Mouse (Mus musculus) C2C12 (cell line): ENCODE data around the gene Irf8. TPM values are rescaled to one million over a fixed set of nuclear protein-coding genes. Genes with fewer than 3 reads are reported as not detected.

Experiments
- H3K27me3 ChIP-seq: one replicate; pipeline ENCODE4 v1.6.1; 2011; ENCODE audit not compliant: control insufficient read depth, insufficient read depth, insufficient read length
- H3K36me3 ChIP-seq: one replicate; pipeline ENCODE4 v1.6.1; 2011; ENCODE audit not compliant: control insufficient read depth, insufficient read depth
- H3K4me3 ChIP-seq: one replicate; pipeline ENCODE4 v1.5.1; 2011; ENCODE audit warnings: mild to moderate bottlenecking, control low read depth; ENCODE audit not compliant: poor library complexity, insufficient read depth, severe bottlenecking
- H3K79me2 ChIP-seq: one replicate; pipeline ENCODE4 v1.6.1; 2011; ENCODE audit not compliant: control insufficient read depth, insufficient read depth
- H3K79me3 ChIP-seq: one replicate; pipeline ENCODE4 v1.6.1; 2011; ENCODE audit warnings: low read depth, control low read depth
- H3ac ChIP-seq: one replicate; pipeline ENCODE3; 2011; ENCODE audit warnings: low read depth; ENCODE audit not compliant: control insufficient read depth, insufficient read length
- CEBPB ChIP-seq: IDR thresholded peaks from one replicate; pipeline ENCODE4 v1.6.1; 2011; ENCODE audit warnings: low read depth, mild to moderate bottlenecking, control low read depth, moderate library complexity
- CTCF ChIP-seq: IDR thresholded peaks from one replicate; pipeline ENCODE4 v1.5.1; 2011; ENCODE audit not compliant: control insufficient read depth, insufficient read depth, insufficient read length
- FOSL1 ChIP-seq: IDR thresholded peaks from one replicate; pipeline ENCODE4 v1.8.0; 2011; ENCODE audit warnings: mild to moderate bottlenecking, low read length; ENCODE audit not compliant: poor library complexity, insufficient read depth, severe bottlenecking
- MAX ChIP-seq: IDR thresholded peaks from one replicate; pipeline ENCODE4 v1.6.1; 2011; ENCODE audit warnings: mild to moderate bottlenecking, control low read depth
- MYOD1 ChIP-seq: IDR thresholded peaks from one replicate; pipeline ENCODE4 v1.6.1; 2011; ENCODE audit warnings: low read depth; ENCODE audit not compliant: control insufficient read depth, insufficient read length
- MYOG ChIP-seq: IDR thresholded peaks from one replicate; pipeline ENCODE4 v1.6.1; 2011; ENCODE audit not compliant: control insufficient read depth, insufficient read length; ENCODE audit errors: extremely low read depth
- USF1 ChIP-seq: IDR thresholded peaks from one replicate; pipeline ENCODE4 v1.6.1; 2011; ENCODE audit warnings: low read depth, mild to moderate bottlenecking, control low read depth, moderate library complexity
- polyA plus RNA-seq: library from polyadenylated mRNA; unstranded; fragments of >200 nt; fragmentation: generic; extraction: Trizol; gene quantifications from one replicate; pipeline ENCODE4 v1.2.1, GENCODE M21; 2012; ENCODE audit warnings: missing spikeins

Irf8 gene
- polyA plus RNA-seq, 1 experiment: not detected

DNA sequence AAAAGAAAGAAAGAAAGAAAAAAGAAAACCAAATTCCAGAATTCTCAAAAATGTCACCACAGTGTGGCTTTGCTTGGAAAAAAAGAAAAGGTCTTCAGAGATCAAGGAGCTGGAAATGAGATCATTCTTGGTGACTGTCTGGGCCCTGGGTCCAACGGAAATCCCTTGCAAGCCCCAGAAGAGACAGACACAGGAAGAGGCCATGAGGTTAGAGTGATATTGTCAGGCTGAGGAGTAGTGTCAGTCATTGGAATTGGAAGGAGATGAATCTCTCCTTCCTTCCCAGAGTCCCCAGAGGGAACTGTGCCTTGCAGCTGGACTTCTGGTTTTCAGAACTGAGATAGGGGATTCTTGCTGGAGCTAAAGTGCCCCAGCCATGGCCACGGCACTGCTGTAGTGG is 36.6 kb upstream of the Irf8 start:
- H3K79me3 ChIP-seq: no peaks in the 10 kb centered on the region
- TF ChIP-seq USF1 (no peak), CTCF (no peak), CEBPB (no peak), MAX (no peak), MYOD1 (no peak), FOSL1 (no peak), MYOG (no peak)
- H3K4me3 ChIP-seq: no peak overlapping the region
- no peaks in the 10 kb centered on the region for H3K36me3 ChIP-seq
- no peak overlapping the region for H3ac ChIP-seq
- no peaks in the 10 kb centered on the region for H3K79me2 ChIP-seq
- H3K27me3 ChIP-seq: peaks cover 55% of the 10 kb centered on the region

DNA sequence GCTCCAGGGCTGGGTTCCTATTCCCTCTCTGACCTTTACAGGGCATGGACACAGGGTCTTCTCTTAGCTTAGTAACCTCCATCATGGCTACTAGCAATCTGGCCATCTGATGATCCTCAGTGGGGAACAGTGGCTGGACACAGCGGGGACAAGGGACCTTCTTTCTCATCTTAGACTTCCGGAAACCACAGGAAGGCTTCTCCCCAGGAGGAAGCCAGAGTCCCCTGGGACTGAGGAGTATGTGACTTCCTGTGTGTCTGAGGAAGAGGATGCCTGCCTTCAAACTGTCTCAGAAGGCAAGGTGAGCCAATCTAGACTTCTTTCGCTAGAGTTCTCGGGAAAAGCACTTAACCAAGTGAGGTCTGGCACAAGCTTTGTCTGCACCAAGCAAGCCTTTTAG is 36.1 kb upstream of the Irf8 start:
- Histone ChIP-seq H3K36me3 (no peaks in the 10 kb centered on the region), H3K79me3 (no peaks in the 10 kb centered on the region), H3ac (no peak overlapping the region), H3K79me2 (no peaks in the 10 kb centered on the region), H3K27me3 (peaks cover 56% of the 10 kb centered on the region), H3K4me3 (no peak overlapping the region)
- TF ChIP-seq CTCF (no peak), MYOG (no peak), CEBPB (no peak), MAX (no peak), MYOD1 (no peak), FOSL1 (no peak), USF1 (no peak)

DNA sequence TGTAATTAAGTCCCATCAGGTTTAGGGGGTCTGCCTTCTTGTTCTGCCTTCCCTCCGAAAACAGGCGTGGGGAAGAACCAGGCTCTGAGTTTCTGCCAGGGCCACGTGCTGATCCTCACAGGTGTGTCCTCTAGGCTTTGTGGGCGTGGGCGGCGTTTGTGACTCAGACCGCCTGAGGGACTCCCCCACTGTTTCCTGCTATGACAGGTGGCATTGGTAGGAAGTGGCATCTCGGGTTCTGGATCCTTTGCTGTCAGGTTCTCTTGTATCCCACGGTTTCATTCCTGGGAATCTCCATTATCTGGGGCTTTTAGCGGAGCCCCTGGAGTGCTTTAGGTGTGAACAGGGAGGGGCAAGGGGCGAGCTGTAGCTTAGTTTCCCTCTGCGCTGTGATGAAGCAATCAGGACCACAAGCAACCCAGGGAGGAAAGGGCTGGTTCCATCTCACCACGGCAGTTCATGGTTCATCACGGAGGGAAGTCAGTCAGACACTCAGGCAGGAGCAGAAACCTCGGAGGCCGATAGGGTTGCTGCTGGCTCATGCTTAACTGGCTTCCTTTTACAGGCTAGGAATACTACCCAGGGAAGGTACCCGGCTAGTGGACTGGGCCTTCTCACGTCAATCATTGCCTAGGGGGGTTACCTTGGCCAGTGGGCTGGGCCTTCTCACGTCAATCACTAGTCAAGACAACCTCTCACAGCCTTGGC is 34.2 kb upstream of the Irf8 start:
- TF ChIP-seq CTCF (no peak), USF1 (no peak), MYOG (no peak), MAX (no peak), CEBPB (no peak), FOSL1 (no peak)
- Histone ChIP-seq H3ac (no peak overlapping the region), H3K79me3 (no peaks in the 10 kb centered on the region), H3K4me3 (no peak overlapping the region), H3K27me3 (peaks cover 60% of the 10 kb centered on the region), H3K36me3 (no peaks in the 10 kb centered on the region), H3K79me2 (no peaks in the 10 kb centered on the region)

DNA sequence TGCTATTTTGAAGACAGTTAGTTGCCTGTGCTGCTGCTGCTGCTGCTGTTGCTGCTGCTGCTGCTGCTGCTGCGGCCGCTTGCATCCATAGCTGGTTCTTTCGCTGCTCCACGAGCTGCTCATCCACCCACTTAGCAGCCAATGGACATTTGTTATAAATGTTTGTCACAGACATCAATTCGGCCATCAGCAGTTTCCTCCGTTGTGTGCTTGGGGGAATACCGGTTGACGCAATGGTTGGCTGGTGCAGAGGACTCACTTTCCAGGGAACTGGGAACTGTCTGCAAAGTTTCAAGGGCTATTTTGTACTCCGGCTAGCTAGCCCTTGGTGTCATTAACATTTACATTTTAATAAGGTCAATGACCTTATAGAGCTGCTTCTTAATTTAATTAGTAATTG is 32.0 kb upstream of the Irf8 start:
- TF ChIP-seq MYOD1 (no peak), FOSL1 (no peak), MAX (no peak), CTCF (no peak), USF1 (no peak), MYOG (no peak), CEBPB (no peak)
- Histone ChIP-seq H3K36me3 (no peaks in the 10 kb centered on the region), H3ac (no peak overlapping the region), H3K27me3 (peaks cover 72% of the 10 kb centered on the region), H3K4me3 (no peak overlapping the region), H3K79me2 (no peaks in the 10 kb centered on the region), H3K79me3 (no peaks in the 10 kb centered on the region)

DNA sequence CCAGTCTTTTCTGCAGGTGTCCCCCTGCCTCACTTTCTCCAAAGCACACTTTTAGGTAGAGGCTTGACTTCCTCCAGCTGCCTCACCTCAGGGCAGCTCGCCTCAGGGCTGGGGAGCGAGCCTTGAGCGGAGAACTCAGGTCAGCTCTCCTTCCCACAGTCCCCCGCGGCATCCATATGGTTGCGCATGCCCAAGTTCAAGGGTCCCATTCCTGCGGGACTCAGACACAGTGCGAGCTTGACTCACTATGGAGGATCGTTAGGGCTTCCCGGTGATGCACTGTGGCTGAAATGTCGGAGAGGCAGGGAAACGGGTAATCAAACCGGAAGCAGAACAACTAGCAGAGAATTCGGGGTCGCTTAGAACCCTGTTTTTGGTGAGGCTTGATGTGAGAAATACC is 31.0 kb upstream of the Irf8 start:
- H3K79me2 ChIP-seq: no peaks in the 10 kb centered on the region
- no peaks in the 10 kb centered on the region for H3K79me3 ChIP-seq
- no peak for TF ChIP-seq USF1
- no peak for TF ChIP-seq MYOG
- TF ChIP-seq CTCF: no peak
- H3K36me3 ChIP-seq: no peaks in the 10 kb centered on the region
- H3ac ChIP-seq: no peak overlapping the region
- no peak overlapping the region for H3K4me3 ChIP-seq
- H3K27me3 ChIP-seq: peaks cover 71% of the 10 kb centered on the region

DNA sequence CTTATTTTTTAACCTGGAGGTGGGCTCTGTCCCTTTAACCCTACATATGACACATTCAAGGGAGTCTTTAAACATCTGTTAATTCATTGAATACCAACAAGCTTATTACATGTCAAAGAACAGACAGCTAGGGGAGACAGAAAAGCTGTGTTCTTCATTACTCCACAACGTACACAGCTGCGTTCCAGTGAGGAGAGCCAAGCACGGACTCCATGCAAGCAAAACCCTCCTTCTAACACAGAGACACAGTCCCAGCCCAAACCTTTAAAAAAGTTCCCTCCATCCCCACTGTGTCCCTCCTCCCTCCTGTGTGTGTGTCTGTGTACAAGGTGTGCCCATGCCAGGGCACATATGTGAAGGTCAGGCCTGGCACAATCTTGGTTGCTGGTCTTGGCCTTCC is 30.0 kb upstream of the Irf8 start:
- Histone ChIP-seq H3ac (no peak overlapping the region), H3K27me3 (peaks cover 74% of the 10 kb centered on the region), H3K79me2 (no peaks in the 10 kb centered on the region), H3K36me3 (no peaks in the 10 kb centered on the region), H3K4me3 (no peak overlapping the region), H3K79me3 (no peaks in the 10 kb centered on the region)
- TF ChIP-seq CEBPB: no peak
- TF ChIP-seq CTCF: no peak
- no peak for TF ChIP-seq MYOD1
- no peak for TF ChIP-seq FOSL1
- TF ChIP-seq USF1: no peak
- TF ChIP-seq MAX: no peak
- TF ChIP-seq MYOG: no peak
